Mouse (Mus musculus): Measurements from ENCODE around the gene Slc33a1. TPM values are rescaled to one million over a fixed set of nuclear protein-coding genes. Genes with fewer than 3 reads are reported as not detected.

The Slc33a1 gene
- polyA plus RNA-seq, 1 experiment = 10.0 TPM

DNA sequence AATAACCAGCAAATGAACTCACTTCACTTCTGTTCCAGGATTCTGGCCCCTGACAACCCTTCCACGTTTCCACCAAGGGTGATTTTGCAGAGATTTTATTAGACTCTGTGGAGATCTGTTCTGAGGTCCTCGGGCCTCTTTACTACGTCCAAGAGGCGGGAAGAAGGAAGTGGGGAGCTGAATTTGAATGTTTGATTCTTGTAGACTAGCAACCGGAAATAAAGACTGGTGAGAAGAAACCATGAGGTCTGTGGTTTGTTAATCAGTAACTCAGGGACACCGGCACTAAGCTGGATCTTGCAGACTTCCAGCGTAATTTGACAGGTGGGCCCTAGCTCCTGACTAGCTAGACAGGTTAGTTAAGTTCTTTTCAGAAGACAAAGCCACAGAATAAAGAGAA lies 70.9 kb downstream of the Slc33a1 start:
- Histone ChIP-seq H3K27me3 (ENCODE audit: control insufficient read depth, insufficient read depth, insufficient read length) (peaks cover 3% of the 10 kb centered on the region), H3K4me3 (ENCODE audit: insufficient read depth, poor library complexity, severe bottlenecking) (no peak overlapping the region), H3K79me3 (ENCODE audit: low read depth) (no peaks in the 10 kb centered on the region), H3K79me2 (ENCODE audit: control insufficient read depth, insufficient read depth) (no peaks in the 10 kb centered on the region), H3K36me3 (ENCODE audit: control insufficient read depth, insufficient read depth) (no peaks in the 10 kb centered on the region), H3ac (ENCODE audit: control insufficient read depth, insufficient read length, low read depth) (no peak overlapping the region)
- TF ChIP-seq MYOG (IDR thresholded peaks at IDR 0.05; ENCODE audit: control insufficient read depth, extremely low read depth, insufficient read length) (no peak), CEBPB (IDR thresholded peaks at IDR 0.05; ENCODE audit: low read depth) (no peak), FOSL1 (IDR thresholded peaks at IDR 0.05; ENCODE audit: insufficient read depth, low read length, poor library complexity, severe bottlenecking) (no peak), MYOD1 (IDR thresholded peaks at IDR 0.05; ENCODE audit: control insufficient read depth, insufficient read length, low read depth) (no peak), CTCF (IDR thresholded peaks at IDR 0.05; ENCODE audit: control insufficient read depth, insufficient read depth, insufficient read length) (no peak), USF1 (IDR thresholded peaks at IDR 0.05; ENCODE audit: low read depth) (no peak), MAX (IDR thresholded peaks at IDR 0.05) (no peak)

DNA sequence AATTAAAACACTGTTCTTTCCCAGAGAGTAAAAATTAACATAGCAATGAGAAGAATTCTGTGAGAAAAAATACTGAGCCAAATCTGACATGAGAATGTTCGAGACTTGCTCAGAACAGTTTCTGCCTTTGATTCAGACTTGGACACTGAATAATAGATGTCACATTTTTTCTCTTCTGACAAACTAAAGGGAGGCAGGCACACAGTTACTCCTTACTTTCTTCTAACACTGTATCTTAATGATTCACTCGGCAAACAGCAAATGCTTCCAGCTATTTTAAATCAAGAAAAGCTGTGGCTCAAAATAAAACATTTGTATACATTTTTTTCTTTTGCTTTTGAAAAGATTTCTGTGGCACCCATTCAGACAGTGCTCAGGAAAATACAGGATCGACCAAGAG lies 72.4 kb downstream of the Slc33a1 start:
- TF ChIP-seq FOSL1 (IDR thresholded peaks at IDR 0.05; ENCODE audit: insufficient read depth, low read length, poor library complexity, severe bottlenecking) (no peak), MYOG (IDR thresholded peaks at IDR 0.05; ENCODE audit: control insufficient read depth, extremely low read depth, insufficient read length) (no peak), USF1 (IDR thresholded peaks at IDR 0.05; ENCODE audit: low read depth) (no peak), CTCF (IDR thresholded peaks at IDR 0.05; ENCODE audit: control insufficient read depth, insufficient read depth, insufficient read length) (no peak), MYOD1 (IDR thresholded peaks at IDR 0.05; ENCODE audit: control insufficient read depth, insufficient read length, low read depth) (no peak), MAX (IDR thresholded peaks at IDR 0.05) (no peak), CEBPB (IDR thresholded peaks at IDR 0.05; ENCODE audit: low read depth) (no peak)
- no peaks in the 10 kb centered on the region for H3K36me3 ChIP-seq (ENCODE audit: control insufficient read depth, insufficient read depth)
- no peak overlapping the region for H3ac ChIP-seq (ENCODE audit: control insufficient read depth, insufficient read length, low read depth)
- no peaks in the 10 kb centered on the region for H3K79me3 ChIP-seq (ENCODE audit: low read depth)
- no peak overlapping the region for H3K4me3 ChIP-seq (ENCODE audit: insufficient read depth, poor library complexity, severe bottlenecking)
- H3K27me3 ChIP-seq (ENCODE audit: control insufficient read depth, insufficient read depth, insufficient read length) = peaks cover 3% of the 10 kb centered on the region
- H3K79me2 ChIP-seq (ENCODE audit: control insufficient read depth, insufficient read depth) = no peaks in the 10 kb centered on the region

Other genes starting within 250 kb of the Slc33a1 start
- gene Plch1, start 65.3 kb downstream of the Slc33a1 start, polyA plus RNA-seq (2012; fragmentation: generic; extraction: Trizol) = not detected
- 1.3 TPM for gene E130311K13Rik, start 35.3 kb downstream of the Slc33a1 start, polyA plus RNA-seq (2012; fragmentation: generic; extraction: Trizol)
- 11.1 TPM for gene Gmps, start 11.3 kb upstream of the Slc33a1 start, polyA plus RNA-seq (2012; fragmentation: generic; extraction: Trizol)
- gene Vmn2r1, start 116.8 kb upstream of the Slc33a1 start, polyA plus RNA-seq (2012; fragmentation: generic; extraction: Trizol) = not detected
- gene Vmn2r2, start 177.2 kb upstream of the Slc33a1 start, polyA plus RNA-seq (2012; fragmentation: generic; extraction: Trizol) = not detected

Measured in C2C12 (cell line).